Mouse (Mus musculus) liver, embryonic 13.5 days (tissue): ENCODE data around the gene Bloc1s3. TPM values are rescaled to one million over a fixed set of nuclear protein-coding genes. Genes with fewer than 3 reads are reported as not detected.
"Not testable (repeated sequence)": the region's sequence is repeated elsewhere in the genome, so short reads cannot be mapped to it uniquely, and the experiment has no call there.

Source experiments
- ATAC-seq: fragments of 200-750 bp; cut with Nextera tagmentation; 2 replicates; pipeline ENCODE4 v1.8.0; 2017; ENCODE audit warnings: low read depth, mild to moderate bottlenecking, moderate number of reproducible peaks, moderate library complexity
- DNase-seq: peaks from one replicate; pipeline ENCODE4 v3.0.0; 2022
- H3K27ac ChIP-seq: fragments of 300-500 bp; sonication (generic); 2 replicates; pipeline ENCODE4 v1.5.1; 2015; ENCODE audit warnings: moderate library complexity, mild to moderate bottlenecking, inconsistent platforms
- H3K27me3 ChIP-seq: fragments of 300-500 bp; sonication (generic); 2 replicates; pipeline ENCODE4 v1.6.1; 2015; ENCODE audit warnings: mild to moderate bottlenecking, inconsistent platforms
- H3K36me3 ChIP-seq: fragments of 300-500 bp; sonication (generic); 2 replicates; pipeline ENCODE4 v1.6.1; 2015; ENCODE audit warnings: mild to moderate bottlenecking, inconsistent platforms
- H3K4me1 ChIP-seq: fragments of 300-500 bp; sonication (generic); replicated peaks from 2 replicates; pipeline ENCODE4 v1.6.1; 2015; ENCODE audit warnings: inconsistent platforms
- H3K4me2 ChIP-seq: fragments of 300-500 bp; sonication (generic); 2 replicates; pipeline ENCODE4 v1.6.1; 2015; ENCODE audit warnings: inconsistent platforms, mild to moderate bottlenecking, moderate library complexity
- H3K4me3 ChIP-seq: fragments of 300-500 bp; sonication (generic); replicated peaks from 2 replicates; pipeline ENCODE4 v1.5.1; 2015; ENCODE audit warnings: mild to moderate bottlenecking, inconsistent platforms
- H3K9ac ChIP-seq: fragments of 300-500 bp; sonication (generic); 2 replicates; pipeline ENCODE4 v1.6.1; 2015; ENCODE audit warnings: mild to moderate bottlenecking, inconsistent platforms
- H3K9me3 ChIP-seq: fragments of 300-500 bp; sonication (generic); replicated peaks from 2 replicates; pipeline ENCODE4 v1.6.1; 2016; ENCODE audit warnings: inconsistent platforms
- WGBS: fragments of 180-500 bp; shearing (Covaris S2); methylation state at CpG from one replicate; pipeline ENCODE4 v1.1.7; 2015; ENCODE audit not compliant: insufficient replicate concordance; 5-methylcytosine and 5-hydroxymethylcytosine counted together
- polyA plus RNA-seq: library from polyadenylated mRNA; unstranded; fragments of >200 nt; fragmentation: Nextera tagmentation; extraction: Ambion mirVana; gene quantifications from 2 replicates; pipeline ENCODE4 v1.2.1, GENCODE M21; 2015

Bloc1s3 gene
- polyA plus RNA-seq, 1 experiment from 2014 or later = 1.3 TPM

- Histone ChIP-seq H3K27me3 (peaks cover 15% of the 10 kb centered on the region), H3K4me2 (no peak overlapping the region), H3K4me1 (peaks cover 19% of the 10 kb centered on the region), H3K36me3 (no peaks in the 10 kb centered on the region), H3K27ac (no peak overlapping the region), H3K4me3 (no peak overlapping the region), H3K9ac (no peak overlapping the region), H3K9me3 (no peaks in the 10 kb centered on the region)
- ATAC-seq (no peak), DNase-seq (no peak)
- WGBS = 60% methylated on average over 6 of the region's 6 CpGs
Observed at GRCm38 (mm10) chr7:19512353-19512752, 4.2 kb upstream of the Bloc1s3 start.

GRCm38 (mm10) chr7:19511934-19512333 is 3.8 kb upstream of the Bloc1s3 start:
- not testable (repeated sequence) for H3K4me2 ChIP-seq, H3K36me3 ChIP-seq, H3K9me3 ChIP-seq, ATAC-seq, DNase-seq, H3K9ac ChIP-seq, H3K4me3 ChIP-seq, H3K27ac ChIP-seq
- 77% methylated on average over 6 of the region's 7 CpGs for WGBS
- Histone ChIP-seq H3K27me3 (peaks cover 11% of the 10 kb centered on the region), H3K4me1 (peaks cover 23% of the 10 kb centered on the region)

- 87% methylated on average over 7 of the region's 7 CpGs for WGBS
- Histone ChIP-seq H3K9ac (no peak overlapping the region), H3K36me3 (no peaks in the 10 kb centered on the region), H3K27ac (no peak overlapping the region), H3K27me3 (no peaks in the 10 kb centered on the region), H3K4me3 (peak overlapping the region; percentile 79), H3K9me3 (no peaks in the 10 kb centered on the region), H3K4me2 (peak overlapping the region; percentile 95), H3K4me1 (peaks cover 32% of the 10 kb centered on the region)
- ATAC-seq (no peak), DNase-seq (no peak)
Observed at GRCm38 (mm10) chr7:19509786-19510185, 1.6 kb upstream of the Bloc1s3 start.

GRCm38 (mm10) chr7:19508924-19509568 is 879 bp upstream of the Bloc1s3 start:
- WGBS = 2% methylated on average over 15 of the region's 15 CpGs
- Histone ChIP-seq H3K4me3 (peak overlapping the region; percentile 79), H3K36me3 (no peaks in the 10 kb centered on the region), H3K27me3 (no peaks in the 10 kb centered on the region), H3K9me3 (no peaks in the 10 kb centered on the region), H3K9ac (peak overlapping the region; percentile 81), H3K4me2 (peak overlapping the region; percentile 95), H3K4me1 (peaks cover 32% of the 10 kb centered on the region), H3K27ac (peak overlapping the region; percentile 44)
- DNase-seq = no peak
- ATAC-seq = peak; percentile 13; the same call in 1 of the 2 replicates

GRCm38 (mm10) chr7:19507612-19507981 is 570 bp downstream of the Bloc1s3 start:
- no peak for DNase-seq

GRCm38 (mm10) chr7:19506969-19507611 is 1.1 kb downstream of the Bloc1s3 start:
- Histone ChIP-seq H3K4me1 (peaks cover 40% of the 10 kb centered on the region), H3K27ac (peak overlapping the region; percentile 82), H3K4me3 (peak overlapping the region; percentile 79), H3K9ac (peak overlapping the region; percentile 81), H3K36me3 (no peaks in the 10 kb centered on the region), H3K27me3 (no peaks in the 10 kb centered on the region), H3K9me3 (no peaks in the 10 kb centered on the region), H3K4me2 (peak overlapping the region; percentile 95)
- 1% methylated on average over 61 of the region's 71 CpGs for WGBS
- ATAC-seq = no peak
- peak; percentile 48 for DNase-seq

More at GRCm38 (mm10) chr7:19507612-19507981, 570 bp downstream of the Bloc1s3 start:
- H3K27me3 ChIP-seq = no peaks in the 10 kb centered on the region
- H3K4me3 ChIP-seq = peak overlapping the region; percentile 79
- peaks cover 40% of the 10 kb centered on the region for H3K4me1 ChIP-seq
- peak overlapping the region; percentile 81 for H3K9ac ChIP-seq
- no peaks in the 10 kb centered on the region for H3K36me3 ChIP-seq
- H3K27ac ChIP-seq = peak overlapping the region; percentile 82
- no peaks in the 10 kb centered on the region for H3K9me3 ChIP-seq
- ATAC-seq = no peak
- WGBS = 3% methylated on average over 18 of the region's 18 CpGs
- peak overlapping the region; percentile 95 for H3K4me2 ChIP-seq

- ATAC-seq = no peak
- Histone ChIP-seq H3K4me3 (peak overlapping the region; percentile 79), H3K9me3 (no peaks in the 10 kb centered on the region), H3K4me1 (peaks cover 40% of the 10 kb centered on the region), H3K4me2 (peak overlapping the region; percentile 95), H3K36me3 (no peaks in the 10 kb centered on the region), H3K9ac (peak overlapping the region; percentile 81; the same call in 1 of the 2 replicates), H3K27me3 (no peaks in the 10 kb centered on the region), H3K27ac (no peak overlapping the region)
- no peak for DNase-seq
- 23% methylated on average over 6 of the region's 6 CpGs for WGBS
Observed at GRCm38 (mm10) chr7:19506326-19506725, 1.8 kb downstream of the Bloc1s3 start.

GRCm38 (mm10) chr7:19503481-19504068 is 4.6 kb downstream of the Bloc1s3 start:
- no peak overlapping the region for H3K4me2 ChIP-seq
- H3K9me3 ChIP-seq = no peaks in the 10 kb centered on the region
- no peak overlapping the region for H3K4me3 ChIP-seq
- H3K27ac ChIP-seq = no peak overlapping the region
- no peak for ATAC-seq
- peaks cover 38% of the 10 kb centered on the region for H3K4me1 ChIP-seq
- no peak overlapping the region for H3K9ac ChIP-seq
- no peaks in the 10 kb centered on the region for H3K27me3 ChIP-seq
- H3K36me3 ChIP-seq = no peaks in the 10 kb centered on the region
- DNase-seq = no peak
- WGBS = 30% methylated on average over 5 of the region's 5 CpGs

GRCm38 (mm10) chr7:19501658-19502057 is 6.5 kb downstream of the Bloc1s3 start:
- WGBS = 73% methylated on average over 4 of the region's 4 CpGs
- peaks cover 34% of the 10 kb centered on the region for H3K4me1 ChIP-seq
- H3K9ac ChIP-seq = no peak overlapping the region
- no peaks in the 10 kb centered on the region for H3K27me3 ChIP-seq
- H3K9me3 ChIP-seq = no peaks in the 10 kb centered on the region
- H3K4me2 ChIP-seq = no peak overlapping the region
- no peak for ATAC-seq
- H3K36me3 ChIP-seq = no peaks in the 10 kb centered on the region
- H3K27ac ChIP-seq = no peak overlapping the region
- no peak overlapping the region for H3K4me3 ChIP-seq
- no peak for DNase-seq

GRCm38 (mm10) chr7:19500420-19501363 is 7.5 kb downstream of the Bloc1s3 start:
- Histone ChIP-seq H3K9me3 (no peaks in the 10 kb centered on the region), H3K4me3 (no peak overlapping the region), H3K4me2 (no peak overlapping the region), H3K27ac (no peak overlapping the region), H3K9ac (no peak overlapping the region), H3K36me3 (no peaks in the 10 kb centered on the region), H3K4me1 (peaks cover 33% of the 10 kb centered on the region), H3K27me3 (no peaks in the 10 kb centered on the region)
- DNase-seq = no peak
- 45% methylated on average over 12 of the region's 12 CpGs for WGBS
- no peak for ATAC-seq

- ATAC-seq (no peak), DNase-seq (no peak)
- no peaks in the 10 kb centered on the region for H3K9me3 ChIP-seq
- no peak overlapping the region for H3K9ac ChIP-seq
- 72% methylated on average over 4 of the region's 4 CpGs for WGBS
- no peak overlapping the region for H3K4me3 ChIP-seq
- H3K27me3 ChIP-seq = no peaks in the 10 kb centered on the region
- no peak overlapping the region for H3K27ac ChIP-seq
- no peak overlapping the region for H3K4me2 ChIP-seq
- no peaks in the 10 kb centered on the region for H3K36me3 ChIP-seq
- peaks cover 35% of the 10 kb centered on the region for H3K4me1 ChIP-seq
Observed at GRCm38 (mm10) chr7:19498326-19498725, 9.8 kb downstream of the Bloc1s3 start.
